Mouse (Mus musculus) kidney, embryonic 16.5 days (tissue): Measurements from ENCODE around the gene Arhgap30. TPM values are rescaled to one million over a fixed set of nuclear protein-coding genes. Genes with fewer than 3 reads are reported as not detected.

Experiments used
- ATAC-seq: fragments of 200-750 bp; cut with Nextera tagmentation; 2 replicates; pipeline ENCODE4 v1.8.0; 2017; ENCODE audit warnings: moderate TSS enrichment; ENCODE audit not compliant: low FRiP score, low TSS enrichment
- H3K27ac ChIP-seq: fragments of 300-500 bp; sonication (generic); 2 replicates; pipeline ENCODE4 v1.5.1; 2014; ENCODE audit warnings: low read length
- H3K27me3 ChIP-seq: fragments of 300-500 bp; sonication (generic); 2 replicates; pipeline ENCODE4 v1.6.1; 2014; ENCODE audit warnings: low read length, control low read depth, mixed read lengths; ENCODE audit not compliant: insufficient read depth
- H3K36me3 ChIP-seq: fragments of 300-500 bp; sonication (generic); 2 replicates; pipeline ENCODE4 v1.6.1; 2014; ENCODE audit warnings: low read length, control low read depth, mixed read lengths; ENCODE audit not compliant: insufficient read depth
- H3K4me1 ChIP-seq: fragments of 300-500 bp; sonication (generic); 2 replicates; pipeline ENCODE4 v1.6.1; 2014; ENCODE audit warnings: low read length, control low read depth, mixed read lengths; ENCODE audit not compliant: insufficient read depth
- H3K4me2 ChIP-seq: fragments of 300-500 bp; sonication (generic); replicated peaks from 2 replicates; pipeline ENCODE4 v1.6.1; 2014; ENCODE audit warnings: low read depth, low read length
- H3K4me3 ChIP-seq: fragments of 300-500 bp; sonication (generic); 2 replicates; pipeline ENCODE4 v1.5.1; 2014; ENCODE audit warnings: mild to moderate bottlenecking, low read length
- H3K9ac ChIP-seq: fragments of 300-500 bp; sonication (generic); replicated peaks from 2 replicates; pipeline ENCODE4 v1.6.1; 2014; ENCODE audit warnings: low read length
- H3K9me3 ChIP-seq: fragments of 300-500 bp; sonication (generic); 2 replicates; pipeline ENCODE4 v1.6.1; 2016; ENCODE audit warnings: low read length, control low read depth
- WGBS: fragments of 180-500 bp; shearing (Covaris S2); extraction: QIAGEN DNeasy Blood & Tissue Kit; methylation state at CpG from one replicate; pipeline ENCODE4 v1.1.7; 2014; 5-methylcytosine and 5-hydroxymethylcytosine counted together
- polyA plus RNA-seq: library from polyadenylated mRNA; unstranded; fragments of >200 nt; fragmentation: Nextera tagmentation; extraction: Ambion mirVana; gene quantifications from 2 replicates; pipeline ENCODE4 v1.2.1, GENCODE M21; 2015

Gene Arhgap30
- polyA plus RNA-seq, 1 experiment from 2014 or later: 1.6 TPM

GRCm38 (mm10) chr1:171355812-171356340 is 32.9 kb upstream of the Arhgap30 start:
- peaks cover 7% of the 10 kb centered on the region for H3K4me1 ChIP-seq
- H3K9ac ChIP-seq: no peak overlapping the region
- no peak for ATAC-seq
- 85% methylated on average over 5 of the region's 5 CpGs for WGBS
- no peaks in the 10 kb centered on the region for H3K27me3 ChIP-seq
- H3K4me3 ChIP-seq: no peak overlapping the region
- no peaks in the 10 kb centered on the region; the same call in 1 of the 2 replicates for H3K9me3 ChIP-seq
- H3K27ac ChIP-seq: no peak overlapping the region
- peaks cover 14% of the 10 kb centered on the region for H3K36me3 ChIP-seq
- no peak overlapping the region for H3K4me2 ChIP-seq

GRCm38 (mm10) chr1:171356814-171357213 is 31.9 kb upstream of the Arhgap30 start:
- H3K36me3 ChIP-seq: peaks cover 14% of the 10 kb centered on the region
- ATAC-seq: no peak
- H3K9ac ChIP-seq: no peak overlapping the region
- no peak overlapping the region for H3K4me3 ChIP-seq
- peaks cover 12% of the 10 kb centered on the region for H3K4me1 ChIP-seq
- H3K4me2 ChIP-seq: no peak overlapping the region
- H3K9me3 ChIP-seq: no peaks in the 10 kb centered on the region; the same call in 1 of the 2 replicates
- 86% methylated on average over 2 of the region's 2 CpGs for WGBS
- no peak overlapping the region for H3K27ac ChIP-seq
- no peaks in the 10 kb centered on the region for H3K27me3 ChIP-seq

GRCm38 (mm10) chr1:171358421-171358820 is 30.3 kb upstream of the Arhgap30 start:
- H3K4me1 ChIP-seq: peaks cover 13% of the 10 kb centered on the region
- no peaks in the 10 kb centered on the region; the same call in 1 of the 2 replicates for H3K9me3 ChIP-seq
- no peaks in the 10 kb centered on the region for H3K27me3 ChIP-seq
- WGBS: 73% methylated on average over 4 of the region's 4 CpGs
- H3K4me3 ChIP-seq: no peak overlapping the region
- no peak overlapping the region for H3K9ac ChIP-seq
- ATAC-seq: no peak
- no peak overlapping the region for H3K27ac ChIP-seq
- peaks cover 14% of the 10 kb centered on the region for H3K36me3 ChIP-seq
- H3K4me2 ChIP-seq: no peak overlapping the region

GRCm38 (mm10) chr1:171360253-171360652 is 28.5 kb upstream of the Arhgap30 start:
- Histone ChIP-seq H3K4me2 (peak overlapping the region; percentile 86), H3K27ac (peak overlapping the region; percentile 65), H3K9ac (peak overlapping the region; percentile 73), H3K9me3 (no peaks in the 10 kb centered on the region; the same call in 1 of the 2 replicates), H3K4me1 (peaks cover 13% of the 10 kb centered on the region), H3K4me3 (peak overlapping the region; percentile 60), H3K36me3 (peaks cover 14% of the 10 kb centered on the region), H3K27me3 (no peaks in the 10 kb centered on the region)
- 2% methylated on average over 26 of the region's 26 CpGs for WGBS
- no peak; the same call in 1 of the 2 replicates for ATAC-seq

- Histone ChIP-seq H3K4me2 (peak within 1 kb of the TSS; percentile 86), H3K9me3 (no peaks in the 10 kb centered on the region; the same call in 1 of the 2 replicates), H3K27ac (peak within 1 kb of the TSS; percentile 71), H3K27me3 (no peaks in the 10 kb centered on the region), H3K9ac (peak within 1 kb of the TSS; percentile 73), H3K4me1 (peaks cover 13% of the 10 kb centered on the region), H3K4me3 (peak within 1 kb of the TSS; percentile 60), H3K36me3 (peaks cover 14% of the 10 kb centered on the region)
- under 1% methylated on average over 21 of the region's 21 CpGs for WGBS
- peak; percentile 95 for ATAC-seq
Observed at GRCm38 (mm10) chr1:171360656-171361055, 28.1 kb upstream of the Arhgap30 start, which contains the start of gene Klhdc9. Klhdc9 (minus strand) TSS chr1:171360798.

- WGBS: 28% methylated on average over 16 of the region's 16 CpGs
- H3K36me3 ChIP-seq: peaks cover 14% of the 10 kb centered on the region
- H3K4me1 ChIP-seq: peaks cover 13% of the 10 kb centered on the region
- peak overlapping the region; percentile 86 for H3K4me2 ChIP-seq
- H3K27me3 ChIP-seq: no peaks in the 10 kb centered on the region
- H3K4me3 ChIP-seq: peak overlapping the region; percentile 60
- ATAC-seq: peak; percentile 52; the same call in 1 of the 2 replicates
- no peaks in the 10 kb centered on the region; the same call in 1 of the 2 replicates for H3K9me3 ChIP-seq
- peak overlapping the region; percentile 73 for H3K9ac ChIP-seq
- H3K27ac ChIP-seq: peak overlapping the region; percentile 71
Observed at GRCm38 (mm10) chr1:171361106-171362103, 27.3 kb upstream of the Arhgap30 start.

GRCm38 (mm10) chr1:171365934-171366333 is 22.8 kb upstream of the Arhgap30 start:
- H3K4me1 ChIP-seq: peaks cover 14% of the 10 kb centered on the region
- H3K36me3 ChIP-seq: no peaks in the 10 kb centered on the region
- no peaks in the 10 kb centered on the region for H3K9me3 ChIP-seq
- no peaks in the 10 kb centered on the region for H3K27me3 ChIP-seq
- WGBS: 63% methylated on average over 7 of the region's 7 CpGs
- ATAC-seq: no peak
- no peak overlapping the region for H3K4me3 ChIP-seq
- no peak overlapping the region for H3K4me2 ChIP-seq
- H3K27ac ChIP-seq: no peak overlapping the region
- H3K9ac ChIP-seq: no peak overlapping the region

GRCm38 (mm10) chr1:171369845-171370556 is 18.8 kb upstream of the Arhgap30 start, which contains the start of gene Nectin4:
Nectin4 (plus strand) TSS chr1:171370099.
- WGBS: 38% methylated on average over 20 of the region's 20 CpGs
- Histone ChIP-seq H3K36me3 (no peaks in the 10 kb centered on the region), H3K27me3 (no peaks in the 10 kb centered on the region), H3K27ac (no peak within 1 kb of the TSS; the same call in 1 of the 2 replicates), H3K4me1 (peaks cover 16% of the 10 kb centered on the region), H3K4me3 (peak within 1 kb of the TSS; percentile 15; the same call in 1 of the 2 replicates), H3K9me3 (no peaks in the 10 kb centered on the region), H3K4me2 (peak within 1 kb of the TSS; percentile 38), H3K9ac (peak within 1 kb of the TSS; percentile 20; the same call in 1 of the 2 replicates)
- peak; percentile 62; the same call in 1 of the 2 replicates for ATAC-seq

GRCm38 (mm10) chr1:171372880-171373279 is 15.9 kb upstream of the Arhgap30 start:
- Histone ChIP-seq H3K4me3 (no peak overlapping the region), H3K4me2 (no peak overlapping the region), H3K9me3 (no peaks in the 10 kb centered on the region), H3K27me3 (no peaks in the 10 kb centered on the region), H3K9ac (no peak overlapping the region), H3K27ac (no peak overlapping the region), H3K36me3 (no peaks in the 10 kb centered on the region), H3K4me1 (peaks cover 22% of the 10 kb centered on the region)
- ATAC-seq: no peak
- WGBS: 40% methylated on average over 3 of the region's 3 CpGs
